In the genomic region with DNA sequence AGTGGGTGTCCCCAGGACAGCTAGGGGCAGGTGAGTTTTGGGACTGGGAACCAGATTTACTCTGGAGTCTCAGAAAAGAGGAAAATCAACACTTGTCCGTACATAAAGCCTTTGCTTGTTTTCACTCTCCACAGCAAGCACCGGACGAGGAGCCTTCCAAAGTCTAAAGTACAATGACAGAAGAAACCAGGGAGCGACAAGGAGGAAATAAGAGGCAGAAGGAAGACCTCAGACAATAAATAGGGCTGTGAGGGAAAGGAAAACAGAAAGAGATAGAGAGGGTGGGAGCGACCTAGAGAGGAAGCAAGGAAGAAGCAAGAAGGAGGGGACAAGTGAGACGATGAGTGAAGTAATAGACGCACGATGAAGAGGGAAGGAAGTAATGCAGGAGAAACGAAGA, we compare ENCODE assay signal across 9 mouse cellular contexts. TPM values are rescaled to one million over a fixed set of nuclear protein-coding genes. Genes with fewer than 3 reads are reported as not detected.
DNase-seq lines count a peak whose midpoint lies in the region; ATAC-seq and TF ChIP-seq lines count a peak whose summit lies in the region.
"Had no signal": no experiment of that assay in that cellular context is flagged by ENCODE, and none has a peak within 500 bp of the region (broad histone marks: within the 10 kb centered on the region; RNA-seq: fewer than 3 reads in every experiment).

No protein-coding gene starts in this region.

- H3K9me3 ChIP-seq in lung, embryonic 15.5 days = no peaks in the 10 kb centered on the region
- H3K9me3 ChIP-seq in heart, postnatal 0 days (replicated peaks; ENCODE audit: control insufficient read depth, low read length) = no peaks in the 10 kb centered on the region
- H3K9me3 ChIP-seq in limb, embryonic 11.5 days (ENCODE audit: control insufficient read depth, low read length) = no peaks in the 10 kb centered on the region
- no peaks in the 10 kb centered on the region for H3K9me3 ChIP-seq in neural tube, embryonic 15.5 days (replicated peaks)

- no peak for TF ChIP-seq EP300 in heart, postnatal 0 days (IDR thresholded peaks at IDR 0.05; ENCODE audit: low read depth)

- TF ChIP-seq CTCF in heart, postnatal 0 days (IDR thresholded peaks at IDR 0.05; ENCODE audit: low read depth) = no peak

- H3K4me3 ChIP-seq in lung, embryonic 15.5 days = peak overlapping the region; percentile 59
- peak overlapping the region; percentile 52 for H3K4me3 ChIP-seq in heart, postnatal 0 days (ENCODE audit: low read depth, low read length)
- peak overlapping the region; percentile 47 for H3K4me3 ChIP-seq in limb, embryonic 11.5 days (ENCODE audit: low read depth, low read length)
- peak overlapping the region; percentile 84 for H3K4me3 ChIP-seq in neural tube, embryonic 15.5 days (replicated peaks)

- peak overlapping the region; percentile 89 for H3K4me2 ChIP-seq in lung, embryonic 15.5 days
- H3K4me2 ChIP-seq in heart, postnatal 0 days (ENCODE audit: low read depth, low read length) = peak overlapping the region; percentile 93
- H3K4me2 ChIP-seq in limb, embryonic 11.5 days (ENCODE audit: low read depth, severe bottlenecking) = peak overlapping the region; percentile 93
- H3K4me2 ChIP-seq in neural tube, embryonic 15.5 days = peak overlapping the region; percentile 81

- no peak for DNase-seq in lung, postnatal 36 days
- no peak for DNase-seq in heart, postnatal 0 days (ENCODE audit: low spot score)
- DNase-seq in limb, embryonic 11.5 days (ENCODE audit: low spot score) = no peak
- DNase-seq in right cerebral cortex, postnatal 10 days (ENCODE audit: low spot score in 2 of 2) = no peak
- no peak for DNase-seq in thymus, postnatal 10 days (ENCODE audit: low spot score in 2 of 2)
- DNase-seq in cerebellum, postnatal 25 days = no peak

- peak overlapping the region; percentile 18; the same call in 1 of the 2 replicates for H3K9ac ChIP-seq in lung, embryonic 15.5 days
- H3K9ac ChIP-seq in heart, postnatal 0 days (replicated peaks; ENCODE audit: low read depth, low read length) = no peak overlapping the region
- H3K9ac ChIP-seq in limb, embryonic 11.5 days (ENCODE audit: low read length) = peak overlapping the region; percentile 92; the same call in 1 of the 2 replicates
- H3K9ac ChIP-seq in neural tube, embryonic 15.5 days (replicated peaks) = peak overlapping the region; percentile 94

- H3K4me1 ChIP-seq in lung, embryonic 15.5 days = peaks cover 15% of the 10 kb centered on the region
- peaks cover 10% of the 10 kb centered on the region for H3K4me1 ChIP-seq in heart, postnatal 0 days (ENCODE audit: control insufficient read depth, insufficient read depth)
- peaks cover 12% of the 10 kb centered on the region for H3K4me1 ChIP-seq in limb, embryonic 11.5 days (ENCODE audit: control insufficient read depth, insufficient read depth, low read length)
- peaks cover 43% of the 10 kb centered on the region for H3K4me1 ChIP-seq in neural tube, embryonic 15.5 days

- 38% methylated on average over 9 of the region's 9 CpGs for WGBS in lung, embryonic 15.5 days
- 47% methylated on average over 9 of the region's 9 CpGs for WGBS in heart, postnatal 0 days
- WGBS in limb, embryonic 11.5 days = 60% methylated on average over 9 of the region's 9 CpGs
- 50% methylated on average over 9 of the region's 9 CpGs for WGBS in neural tube, embryonic 15.5 days

- peaks cover under 1% of the 10 kb centered on the region; the same call in 1 of the 2 replicates for H3K36me3 ChIP-seq in lung, embryonic 15.5 days
- no peaks in the 10 kb centered on the region for H3K36me3 ChIP-seq in heart, postnatal 0 days (replicated peaks; ENCODE audit: control insufficient read depth, insufficient read depth, low read length)
- no peaks in the 10 kb centered on the region for H3K36me3 ChIP-seq in limb, embryonic 11.5 days (ENCODE audit: control insufficient read depth, insufficient read depth, low read length)
- no peaks in the 10 kb centered on the region for H3K36me3 ChIP-seq in neural tube, embryonic 15.5 days

- H3K27ac ChIP-seq in lung, embryonic 15.5 days = peak overlapping the region; percentile 35; the same call in 1 of the 2 replicates
- H3K27ac ChIP-seq in heart, postnatal 0 days (ENCODE audit: low read depth) = no peak overlapping the region
- no peak overlapping the region for H3K27ac ChIP-seq in limb, embryonic 11.5 days (replicated peaks; ENCODE audit: low read depth, low read length)
- peak overlapping the region; percentile 81 for H3K27ac ChIP-seq in neural tube, embryonic 15.5 days (replicated peaks)

- no peaks in the 10 kb centered on the region for H3K27me3 ChIP-seq in lung, embryonic 15.5 days
- no peaks in the 10 kb centered on the region for H3K27me3 ChIP-seq in heart, postnatal 0 days (ENCODE audit: control insufficient read depth, insufficient read depth, low read length)
- H3K27me3 ChIP-seq in limb, embryonic 11.5 days (ENCODE audit: control insufficient read depth, insufficient read depth, low read length) = no peaks in the 10 kb centered on the region
- H3K27me3 ChIP-seq in neural tube, embryonic 15.5 days (replicated peaks) = 0 out of 2 replicates have a peak, but pooled peaks cover 7% of the 10 kb centered on the region
- H3K27me3 ChIP-seq: Patski had no signal

- peak; percentile 4; the same call in 1 of the 2 replicates for ATAC-seq in lung, embryonic 15.5 days (ENCODE audit: borderline replicate concordance, extremely low read depth, low FRiP score, low TSS enrichment)
- ATAC-seq in heart, postnatal 0 days (ENCODE audit: insufficient read depth, low read depth) = no peak
- no peak for ATAC-seq in limb, embryonic 11.5 days (ENCODE audit: insufficient number of reproducible peaks, low FRiP score, low TSS enrichment, low read depth)
- ATAC-seq in neural tube, embryonic 15.5 days (ENCODE audit: low FRiP score) = no peak; the same call in 1 of the 2 replicates

RNA-seq across cellular contexts. Expression of a gene that starts 0.5 kb away (rescaled TPM):
- 61.2 and 66.0 TPM in 2 replicates for polyA plus RNA-seq in lung, embryonic 15.5 days (2015; fragmentation: Nextera tagmentation; extraction: Ambion mirVana)
- total RNA-seq in heart, postnatal 0 days (2014; rRNA removed; ENCODE audit: low replicate concordance) = 42.0 and 47.4 TPM in 2 replicates
- 21.7 and 23.0 TPM in 2 replicates for polyA plus RNA-seq in heart, postnatal 0 days (2015; fragmentation: Nextera tagmentation; extraction: Ambion mirVana)
- polyA plus RNA-seq in limb, embryonic 11.5 days (2014; fragmentation: Nextera tagmentation; extraction: Ambion mirVana) = 68.2 and 68.7 TPM in 2 replicates
- 86.2 and 89.1 TPM in 2 replicates for polyA plus RNA-seq in neural tube, embryonic 15.5 days (2015; fragmentation: Nextera tagmentation; extraction: Ambion mirVana)

RNA-seq across cellular contexts. Expression of a gene that starts 26.2 kb away (rescaled TPM):
- 37.2 and 41.7 TPM in 2 replicates for polyA plus RNA-seq in lung, embryonic 15.5 days (2015; fragmentation: Nextera tagmentation; extraction: Ambion mirVana)
- 40.2 and 63.7 TPM in 2 replicates for total RNA-seq in heart, postnatal 0 days (2014; rRNA removed; ENCODE audit: low replicate concordance)
- 18.0 and 18.6 TPM in 2 replicates for polyA plus RNA-seq in heart, postnatal 0 days (2015; fragmentation: Nextera tagmentation; extraction: Ambion mirVana)
- polyA plus RNA-seq in limb, embryonic 11.5 days (2014; fragmentation: Nextera tagmentation; extraction: Ambion mirVana) = 42.2 and 45.5 TPM in 2 replicates
- polyA plus RNA-seq in neural tube, embryonic 15.5 days (2015; fragmentation: Nextera tagmentation; extraction: Ambion mirVana) = 46.1 and 47.3 TPM in 2 replicates

RNA-seq across cellular contexts. Expression of a gene that starts 38.2 kb away (rescaled TPM):
- 20.5 and 23.9 TPM in 2 replicates for polyA plus RNA-seq in lung, embryonic 15.5 days (2015; fragmentation: Nextera tagmentation; extraction: Ambion mirVana)
- 19.3 and 25.4 TPM in 2 replicates for total RNA-seq in heart, postnatal 0 days (2014; rRNA removed; ENCODE audit: low replicate concordance)
- 2.6 and 2.8 TPM in 2 replicates for polyA plus RNA-seq in heart, postnatal 0 days (2015; fragmentation: Nextera tagmentation; extraction: Ambion mirVana)
- polyA plus RNA-seq in limb, embryonic 11.5 days (2014; fragmentation: Nextera tagmentation; extraction: Ambion mirVana) = 23.4 and 26.4 TPM in 2 replicates
- polyA plus RNA-seq in neural tube, embryonic 15.5 days (2015; fragmentation: Nextera tagmentation; extraction: Ambion mirVana) = 2.7 and 3.8 TPM in 2 replicates

Comparison
In these comparisons a context has a peak if more than half of its experiments do, and no peak if none do; other contexts are left out.
1. H3K27ac ChIP-seq: peak in lung, embryonic 15.5 days (single experiment) and neural tube, embryonic 15.5 days (single experiment); none in heart, postnatal 0 days (single experiment) and limb, embryonic 11.5 days (single experiment).
2. Peak in every context shown above with its lines, with median percentiles within 50 percentile points of each other: H3K4me2 ChIP-seq and H3K4me3 ChIP-seq.